Mouse (Mus musculus): ENCODE data around the gene Ino80e.

DNA sequence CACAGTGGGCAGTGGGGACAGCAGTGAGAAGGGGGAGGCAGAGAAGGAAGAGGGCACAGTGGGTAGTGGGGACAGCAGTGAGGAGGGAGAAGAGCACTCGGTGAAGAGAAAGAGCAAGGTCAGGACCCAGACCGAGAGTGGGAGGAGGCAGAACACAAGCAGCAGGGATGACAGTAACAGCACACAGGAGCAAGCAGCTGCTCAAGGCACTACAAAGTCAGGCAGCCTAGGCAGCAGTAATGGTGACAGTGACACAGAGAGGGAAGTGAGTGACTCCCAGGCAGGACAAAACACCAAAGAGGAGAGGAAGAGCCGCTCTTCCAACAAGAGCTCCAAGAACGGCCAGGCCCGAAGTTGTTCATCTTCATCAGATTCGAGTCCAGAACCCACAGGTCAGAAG, 1.6 kb upstream of the Ino80e start:
- TF ChIP-seq CTCF (IDR thresholded peaks at IDR 0.05; ENCODE audit: low read depth, low read length) (no peak), POLR2A (IDR thresholded peaks at IDR 0.05; ENCODE audit: extremely low read depth, insufficient read depth, low read length) (no peak)

All from liver, adult 2 months (tissue).